Mouse (Mus musculus) intestine, embryonic 14.5 days (tissue): ENCODE measurements around the gene Appl2. TPM values are rescaled to one million over a fixed set of nuclear protein-coding genes. Genes with fewer than 3 reads are reported as not detected.
A peak's percentile ranks its signal among the peaks of the same experiment; 100 is the strongest.
"Not testable (repeated sequence)": the region's sequence is repeated elsewhere in the genome, so short reads cannot be mapped to it uniquely, and the experiment has no call there.

Experiments
- ATAC-seq: fragments of 200-750 bp; cut with Nextera tagmentation; replicated peaks from 2 replicates; pipeline ENCODE4 v1.8.0; 2017; ENCODE audit warnings: low read depth, moderate number of reproducible peaks, moderate TSS enrichment, moderate library complexity; ENCODE audit not compliant: low FRiP score, low TSS enrichment
- DNase-seq: peaks from one replicate; pipeline ENCODE4 v3.0.0-alpha.2; 2018; ENCODE audit warnings: low spot score
- H3K27ac ChIP-seq: fragments of 300-500 bp; sonication (generic); 2 replicates; pipeline ENCODE4 v1.5.1; 2014; ENCODE audit warnings: low read depth, mild to moderate bottlenecking, control low read depth
- H3K27me3 ChIP-seq: fragments of 300-500 bp; sonication (generic); replicated peaks from 2 replicates; pipeline ENCODE4 v1.6.1; 2014; ENCODE audit warnings: low read length, control low read depth; ENCODE audit not compliant: control insufficient read depth, insufficient read depth
- H3K36me3 ChIP-seq: fragments of 300-500 bp; sonication (generic); 2 replicates; pipeline ENCODE4 v1.6.1; 2014; ENCODE audit warnings: low read length, control low read depth; ENCODE audit not compliant: control insufficient read depth, insufficient read depth
- H3K4me1 ChIP-seq: fragments of 300-500 bp; sonication (generic); replicated peaks from 2 replicates; pipeline ENCODE4 v1.6.1; 2014; ENCODE audit warnings: low read length, control low read depth, mixed read lengths; ENCODE audit not compliant: control insufficient read depth, insufficient read depth
- H3K4me2 ChIP-seq: fragments of 300-500 bp; sonication (generic); 2 replicates; pipeline ENCODE4 v1.6.1; 2014; ENCODE audit warnings: low read length
- H3K4me3 ChIP-seq: fragments of 300-500 bp; sonication (generic); 2 replicates; pipeline ENCODE4 v1.5.1; 2014; ENCODE audit warnings: low read depth, low read length, control low read depth, mixed read lengths
- H3K9ac ChIP-seq: fragments of 300-500 bp; sonication (generic); 2 replicates; pipeline ENCODE4 v1.6.1; 2014; ENCODE audit warnings: mild to moderate bottlenecking, low read length
- H3K9me3 ChIP-seq: fragments of 300-500 bp; sonication (generic); 2 replicates; pipeline ENCODE4 v1.6.1; 2016; ENCODE audit warnings: low read length, control low read depth; ENCODE audit not compliant: control insufficient read depth
- WGBS: fragments of 180-500 bp; shearing (Covaris S2); extraction: QIAGEN DNeasy Blood & Tissue Kit; methylation state at CpG from one replicate; pipeline ENCODE4 v1.1.7; 2014; 5-methylcytosine and 5-hydroxymethylcytosine counted together
- polyA plus RNA-seq: library from polyadenylated mRNA; unstranded; fragments of >200 nt; fragmentation: Nextera tagmentation; extraction: Ambion mirVana; gene quantifications from 2 replicates; pipeline ENCODE4 v1.2.1, GENCODE M21; 2014

Gene Appl2
- polyA plus RNA-seq, 1 experiment from 2014 or later: 37.7 TPM

DNA sequence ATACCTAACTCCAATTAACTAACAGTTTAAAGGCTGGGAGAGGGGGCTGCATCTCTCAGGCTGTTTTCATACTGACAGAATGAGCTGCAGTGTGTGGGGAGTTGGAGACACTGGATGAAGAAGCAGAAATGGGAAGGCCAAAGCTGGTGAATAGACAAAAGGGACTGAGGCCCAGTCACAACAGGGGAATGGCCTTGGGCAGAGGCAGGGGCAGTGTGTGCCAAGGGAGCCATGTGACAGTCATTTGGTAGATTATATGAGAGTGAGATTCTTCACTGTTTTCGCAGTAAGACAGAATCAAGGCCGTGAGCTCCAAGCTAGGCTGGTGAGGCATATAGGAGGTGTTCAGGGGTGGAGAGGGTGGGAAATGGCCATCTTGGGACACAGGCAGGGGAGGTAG is 6.1 kb upstream of the Appl2 start:
- no peaks in the 10 kb centered on the region for H3K27me3 ChIP-seq
- no peak overlapping the region for H3K9ac ChIP-seq
- DNase-seq: no peak
- no peak overlapping the region for H3K4me3 ChIP-seq
- no peak overlapping the region for H3K27ac ChIP-seq
- no peaks in the 10 kb centered on the region for H3K36me3 ChIP-seq
- no peak for ATAC-seq
- 91% methylated on average over 2 of the region's 2 CpGs for WGBS
- H3K4me1 ChIP-seq: no peaks in the 10 kb centered on the region
- no peak overlapping the region for H3K4me2 ChIP-seq
- H3K9me3 ChIP-seq: no peaks in the 10 kb centered on the region

DNA sequence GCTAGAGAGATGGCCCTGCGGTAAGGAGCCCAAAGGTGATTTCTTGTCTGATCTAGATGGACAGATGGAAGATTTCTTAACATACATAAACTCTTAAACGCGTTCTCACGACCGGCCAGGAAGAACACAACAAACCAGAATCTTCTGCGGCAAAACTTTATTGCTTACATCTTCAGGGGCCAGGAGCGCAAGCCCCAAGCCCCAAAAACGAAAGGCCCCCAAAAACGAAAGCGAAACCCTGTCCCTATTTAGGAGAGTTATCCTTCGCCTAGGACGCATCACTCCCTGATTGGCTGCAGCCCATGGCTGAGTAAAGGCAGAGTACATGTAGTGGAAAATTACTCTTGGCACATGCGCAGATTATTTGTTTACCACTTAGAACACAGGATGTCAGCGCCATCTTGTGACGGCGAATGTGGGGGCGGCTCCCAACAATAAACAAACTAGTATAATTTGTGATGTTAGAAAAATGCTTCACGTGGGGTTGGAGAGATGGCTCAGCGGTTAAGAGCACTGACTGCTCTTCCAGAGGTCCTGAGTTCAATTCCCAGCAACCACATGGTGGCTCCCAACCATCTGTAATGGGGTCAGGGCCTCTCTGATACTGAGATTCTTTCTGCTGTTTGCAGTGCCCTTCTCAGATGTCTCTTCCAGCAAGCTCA is 3.8 kb upstream of the Appl2 start:
- H3K36me3 ChIP-seq, H3K9me3 ChIP-seq, H3K9ac ChIP-seq, H3K27me3 ChIP-seq, H3K4me2 ChIP-seq, ATAC-seq, H3K4me1 ChIP-seq, DNase-seq, H3K4me3 ChIP-seq, H3K27ac ChIP-seq: not testable (repeated sequence)
- 89% methylated on average over 19 of the region's 19 CpGs for WGBS

DNA sequence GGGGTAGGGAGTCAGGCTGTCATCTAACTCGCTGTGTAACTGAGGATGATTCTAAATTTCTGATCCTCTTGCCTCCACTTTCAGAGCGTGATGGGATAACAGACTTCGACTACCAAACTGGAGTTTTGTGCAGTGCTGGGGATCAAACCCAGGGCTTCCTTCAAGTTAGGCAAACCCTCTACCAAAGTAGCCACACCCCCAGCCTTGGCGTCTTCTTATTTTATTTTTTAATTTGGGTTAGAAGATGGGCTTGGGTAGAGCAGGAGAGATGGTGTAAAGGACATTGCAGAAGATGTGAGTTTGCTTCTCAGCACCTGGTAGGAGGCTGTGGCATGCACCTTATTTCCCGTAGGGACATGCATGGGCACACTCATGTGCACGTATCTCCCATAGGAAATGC is 499 bp upstream of the Appl2 start:
- peak; percentile 63 for DNase-seq
- H3K4me1 ChIP-seq: peaks cover 18% of the 10 kb centered on the region
- no peaks in the 10 kb centered on the region for H3K27me3 ChIP-seq
- H3K4me2 ChIP-seq: peak overlapping the region; percentile 77
- peak overlapping the region; percentile 75 for H3K9ac ChIP-seq
- peak; percentile 28 for ATAC-seq
- H3K36me3 ChIP-seq: no peaks in the 10 kb centered on the region
- peak overlapping the region; percentile 76 for H3K4me3 ChIP-seq
- peak overlapping the region; percentile 71; the same call in 1 of the 2 replicates for H3K27ac ChIP-seq
- H3K9me3 ChIP-seq: no peaks in the 10 kb centered on the region
- 32% methylated on average over 6 of the region's 6 CpGs for WGBS

DNA sequence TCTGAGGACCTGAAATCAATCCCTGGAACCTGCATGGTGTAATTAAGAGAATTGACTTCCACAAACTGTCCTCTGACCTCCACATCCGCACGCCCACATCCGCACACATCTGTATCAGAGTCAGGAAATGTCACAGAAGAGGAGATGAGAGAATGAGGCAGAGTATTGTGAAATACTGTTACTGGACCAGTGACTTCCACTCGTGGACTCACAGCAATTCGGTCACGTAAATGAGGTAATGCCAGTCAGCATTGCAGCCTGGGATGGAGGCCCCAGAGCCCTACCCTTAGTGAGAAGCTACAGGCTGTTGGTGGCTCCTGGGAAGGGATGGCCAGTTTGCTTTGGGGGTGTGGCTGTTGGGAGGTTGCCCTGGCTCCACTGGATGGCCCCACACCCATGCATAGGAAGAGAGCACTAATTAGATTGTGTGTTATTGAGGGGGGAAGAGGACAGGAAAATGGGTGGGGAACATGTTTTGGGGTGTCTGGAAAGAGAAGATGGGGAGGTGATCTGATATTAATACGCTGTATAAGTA is 2.1 kb downstream of the Appl2 start:
- Histone ChIP-seq H3K36me3 (no peaks in the 10 kb centered on the region), H3K27me3 (no peaks in the 10 kb centered on the region), H3K27ac (no peak overlapping the region), H3K9me3 (no peaks in the 10 kb centered on the region), H3K9ac (no peak overlapping the region), H3K4me1 (peaks cover 18% of the 10 kb centered on the region), H3K4me3 (no peak overlapping the region), H3K4me2 (peak overlapping the region; percentile 3; the same call in 1 of the 2 replicates)
- WGBS: 76% methylated on average over 7 of the region's 7 CpGs
- DNase-seq: no peak
- ATAC-seq: no peak

DNA sequence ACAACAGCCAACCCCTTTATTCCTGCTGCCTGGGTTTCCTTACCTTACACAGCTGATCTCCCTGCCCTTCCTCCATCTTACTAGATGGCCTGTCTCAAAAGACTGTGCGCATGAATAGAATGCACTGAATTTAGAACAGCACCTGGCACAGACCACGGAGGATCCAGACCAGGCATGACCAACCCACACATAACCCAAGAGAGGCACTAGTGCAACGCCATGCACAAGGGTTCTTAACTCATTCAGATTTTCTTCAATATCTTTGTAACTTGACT is 2.9 kb downstream of the Appl2 start:
- Histone ChIP-seq H3K36me3 (peaks cover 4% of the 10 kb centered on the region; the same call in 1 of the 2 replicates), H3K9me3 (no peaks in the 10 kb centered on the region), H3K4me3 (no peak overlapping the region), H3K27me3 (no peaks in the 10 kb centered on the region), H3K4me1 (peaks cover 18% of the 10 kb centered on the region), H3K9ac (no peak overlapping the region), H3K27ac (peak overlapping the region; percentile 60; the same call in 1 of the 2 replicates), H3K4me2 (0 out of 2 replicates have a peak overlapping the region, but pooled peaks have one; percentile 14)
- no peak for DNase-seq
- ATAC-seq: no peak
- 96% methylated on average over 3 of the region's 3 CpGs for WGBS

DNA sequence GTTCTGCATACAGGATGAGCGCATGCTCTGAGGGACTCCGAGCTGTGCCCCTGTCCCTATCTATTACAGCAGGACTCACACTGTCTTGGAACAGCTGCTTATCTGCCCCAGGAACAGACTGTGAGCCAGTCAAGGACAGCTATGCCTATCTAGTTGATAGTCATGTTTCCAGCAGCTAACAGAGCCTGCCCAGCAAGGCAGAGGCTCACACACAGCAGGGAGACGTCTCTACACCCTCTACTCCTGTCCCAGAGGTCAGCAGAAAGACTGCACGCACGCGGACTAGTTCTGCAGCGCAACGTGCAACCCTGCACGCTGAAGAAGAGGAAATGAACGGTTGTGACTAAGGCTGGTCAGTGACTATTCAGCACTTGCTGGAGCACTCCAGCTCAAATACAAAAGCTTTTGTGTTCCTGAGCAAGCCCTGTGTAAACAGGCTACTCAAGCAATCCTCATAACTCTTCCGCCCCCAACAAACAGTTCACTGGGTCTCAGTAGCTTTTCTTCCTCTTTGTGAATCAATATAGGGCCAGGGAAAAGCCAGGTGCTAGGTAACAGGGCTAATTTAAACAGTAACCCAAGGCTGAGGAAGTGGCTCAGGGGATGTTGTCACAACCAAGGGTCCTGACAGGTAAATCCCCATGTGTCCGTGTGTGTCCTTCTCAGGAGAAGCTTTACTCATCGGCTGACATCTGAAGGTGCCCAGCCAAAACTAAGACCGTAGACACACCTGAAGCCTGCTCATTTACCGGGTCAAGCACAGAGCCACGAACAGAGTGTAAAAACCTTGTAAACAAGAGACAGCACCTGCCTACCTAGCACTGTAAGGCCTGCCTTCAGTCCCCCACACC is 3.4 kb downstream of the Appl2 start:
- peaks cover 5% of the 10 kb centered on the region; the same call in 1 of the 2 replicates for H3K36me3 ChIP-seq
- 63% methylated on average over 16 of the region's 16 CpGs for WGBS
- H3K27ac ChIP-seq: peak overlapping the region; percentile 60
- DNase-seq (peak; percentile 58), ATAC-seq (no peak; the same call in 1 of the 2 replicates)
- no peaks in the 10 kb centered on the region for H3K27me3 ChIP-seq
- peaks cover 18% of the 10 kb centered on the region for H3K4me1 ChIP-seq
- peak overlapping the region; percentile 22; the same call in 1 of the 2 replicates for H3K4me2 ChIP-seq
- H3K9ac ChIP-seq: no peak overlapping the region; the same call in 1 of the 2 replicates
- H3K9me3 ChIP-seq: no peaks in the 10 kb centered on the region
- H3K4me3 ChIP-seq: no peak overlapping the region

DNA sequence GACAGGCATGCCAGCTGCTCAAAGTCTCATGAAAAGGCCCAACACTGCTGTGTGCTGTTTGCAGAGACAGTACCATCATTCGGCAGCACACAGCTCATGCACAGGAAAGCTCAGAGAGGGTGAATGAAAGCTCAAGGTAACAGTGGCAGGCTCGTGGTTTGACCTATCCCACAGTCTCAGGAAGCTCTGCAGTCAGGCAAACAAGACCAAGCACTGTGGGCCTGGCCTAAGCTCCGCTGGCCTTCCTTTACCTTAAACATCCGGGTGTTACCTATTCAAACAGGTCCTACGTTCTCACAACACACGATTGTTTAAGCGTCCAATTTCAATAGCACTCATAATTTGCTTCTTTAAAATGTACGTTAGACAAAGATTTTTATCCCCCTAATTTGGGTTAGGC is 4.4 kb downstream of the Appl2 start:
- Histone ChIP-seq H3K4me2 (no peak overlapping the region), H3K9me3 (no peaks in the 10 kb centered on the region), H3K36me3 (peaks cover 5% of the 10 kb centered on the region), H3K4me3 (no peak overlapping the region), H3K27ac (no peak overlapping the region), H3K27me3 (no peaks in the 10 kb centered on the region), H3K9ac (no peak overlapping the region), H3K4me1 (peaks cover 18% of the 10 kb centered on the region)
- no peak for DNase-seq
- no peak for ATAC-seq
- 75% methylated on average over 8 of the region's 8 CpGs for WGBS

DNA sequence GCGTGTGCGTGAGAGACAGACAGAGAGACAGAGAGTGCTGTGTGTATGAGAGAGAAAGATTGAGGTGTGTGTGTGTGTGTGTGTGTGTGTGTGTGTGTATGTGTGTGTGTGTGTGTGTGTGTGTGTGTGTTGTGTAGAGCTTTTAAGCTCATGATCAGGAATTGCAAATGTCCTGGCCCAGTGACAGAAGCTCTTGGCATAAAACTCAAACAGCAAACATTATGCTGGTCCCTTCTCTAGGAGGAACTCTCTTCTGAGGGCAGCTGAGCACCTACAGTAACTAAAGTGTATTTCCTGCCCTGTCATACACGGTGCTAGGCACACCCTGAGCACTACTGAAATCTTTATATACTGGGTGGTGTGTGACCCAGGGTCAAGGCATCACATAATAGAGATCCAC is 6.9 kb downstream of the Appl2 start:
- Histone ChIP-seq H3K27me3 (no peaks in the 10 kb centered on the region), H3K9ac (no peak overlapping the region), H3K36me3 (peaks cover 8% of the 10 kb centered on the region), H3K9me3 (no peaks in the 10 kb centered on the region), H3K27ac (no peak overlapping the region), H3K4me2 (no peak overlapping the region), H3K4me1 (peaks cover 10% of the 10 kb centered on the region; the same call in 1 of the 2 replicates), H3K4me3 (no peak overlapping the region)
- no peak for DNase-seq
- WGBS: 77% methylated on average over 3 of the region's 3 CpGs
- no peak for ATAC-seq
